Mouse (Mus musculus): Measurements from ENCODE around the gene Sox30. TPM values are rescaled to one million over a fixed set of nuclear protein-coding genes. Genes with fewer than 3 reads are reported as not detected.
"Not testable (repeated sequence)": the region's sequence is repeated elsewhere in the genome, so short reads cannot be mapped to it uniquely, and the experiment has no call there.

The Sox30 gene
- polyA plus RNA-seq, 1 experiment = not detected

- no peak for TF ChIP-seq GATA1 (IDR thresholded peaks at IDR 0.05; ENCODE audit: low read length)
Observed at GRCm38 (mm10) chr11:46038901-46039300, 58.8 kb downstream of the Sox30 start.

- no peak for TF ChIP-seq GATA1 (IDR thresholded peaks at IDR 0.05; ENCODE audit: low read length)
Observed at GRCm38 (mm10) chr11:46039335-46039734, 59.2 kb downstream of the Sox30 start.

GRCm38 (mm10) chr11:46040841-46041556 lies 60.9 kb downstream of the Sox30 start:
- no peak for TF ChIP-seq GATA1 (IDR thresholded peaks at IDR 0.05; ENCODE audit: low read length)

GRCm38 (mm10) chr11:46041607-46042267 lies 61.6 kb downstream of the Sox30 start:
- TF ChIP-seq GATA1 (IDR thresholded peaks at IDR 0.05; ENCODE audit: low read length) = no peak

GRCm38 (mm10) chr11:46044781-46045180 lies 64.7 kb downstream of the Sox30 start:
- no peak for TF ChIP-seq GATA1 (IDR thresholded peaks at IDR 0.05; ENCODE audit: low read length)

- no peak for TF ChIP-seq GATA1 (IDR thresholded peaks at IDR 0.05; ENCODE audit: low read length)
Observed at GRCm38 (mm10) chr11:46047264-46047663, 67.2 kb downstream of the Sox30 start.

- not testable (repeated sequence) for TF ChIP-seq GATA1 (IDR thresholded peaks at IDR 0.05; ENCODE audit: low read length)
Observed at GRCm38 (mm10) chr11:46052105-46052659, 72.1 kb downstream of the Sox30 start, which contains the start of gene Gm12166. Gene Gm12166, minus strand, starts transcription at chr11:46052321.

- no peak for TF ChIP-seq GATA1 (IDR thresholded peaks at IDR 0.05; ENCODE audit: low read length)
Observed at GRCm38 (mm10) chr11:46054311-46054710, 74.2 kb downstream of the Sox30 start.

GRCm38 (mm10) chr11:46054911-46055895 lies 75.1 kb downstream of the Sox30 start:
- TF ChIP-seq GATA1 (IDR thresholded peaks at IDR 0.05; ENCODE audit: low read length) = no peak

- no peak for TF ChIP-seq GATA1 (IDR thresholded peaks at IDR 0.05; ENCODE audit: low read length)
Observed at GRCm38 (mm10) chr11:46055896-46056769, 76.0 kb downstream of the Sox30 start, which contains the start of gene Adam19. Gene Adam19, plus strand, starts transcription at chr11:46055992.

- TF ChIP-seq GATA1 (IDR thresholded peaks at IDR 0.05; ENCODE audit: low read length) = no peak
Observed at GRCm38 (mm10) chr11:46056770-46057411, 76.8 kb downstream of the Sox30 start.

GRCm38 (mm10) chr11:46058011-46058410 lies 77.9 kb downstream of the Sox30 start:
- no peak for TF ChIP-seq GATA1 (IDR thresholded peaks at IDR 0.05; ENCODE audit: low read length)

- TF ChIP-seq GATA1 (IDR thresholded peaks at IDR 0.05; ENCODE audit: low read length) = no peak
Observed at GRCm38 (mm10) chr11:46058916-46059315, 78.8 kb downstream of the Sox30 start.

All from G1E-ER4 (cell line).